Mouse (Mus musculus) CD4-positive naive resting alpha-beta T cell, adult 76 days (primary cell): ENCODE data around the gene Rhbdl2. TPM values are rescaled to one million over a fixed set of nuclear protein-coding genes. Genes with fewer than 3 reads are reported as not detected.

ENCODE experiments used
- total RNA-seq: library from RNA; stranded (reverse); gene quantifications from one replicate; pipeline ENCODE4 v1.2.4, GENCODE M21; 2023

Rhbdl2 gene
- total RNA-seq, result not detected

GRCm38 (mm10) chr4:123787191-123787985 lies at the start of gene Rhbdl2:
Gene Rhbdl2 (plus strand): TSS chr4:123787874.

GRCm38 (mm10) chr4:123750152-123750651 lies 37.5 kb upstream of the Rhbdl2 start, which contains the start of gene Akirin1:
Gene Akirin1 (minus strand): TSS chr4:123750345.

GRCm38 (mm10) chr4:123859379-123859778 lies 71.7 kb downstream of the Rhbdl2 start, which contains the start of gene 4933427I04Rik:
Gene 4933427I04Rik (plus strand): TSS chr4:123859679.

Other genes with a start within 250 kb of the Rhbdl2 start
- gene Macf1, start 103.5 kb upstream of the Rhbdl2 start, total RNA-seq, result 691 TPM
- 29.5 TPM for gene Ndufs5, start 69.7 kb upstream of the Rhbdl2 start, total RNA-seq
- 47.5 TPM for gene Akirin1, start 37.5 kb upstream of the Rhbdl2 start, total RNA-seq
- 0.26 TPM for gene 4933427I04Rik, start 71.8 kb downstream of the Rhbdl2 start, total RNA-seq
- gene Mycbp, start 117.0 kb downstream of the Rhbdl2 start, total RNA-seq, result 5.7 TPM
- gene Rragc, start 129.6 kb downstream of the Rhbdl2 start, total RNA-seq, result 41.8 TPM
- gene 4930535I16Rik, start 130.1 kb downstream of the Rhbdl2 start, total RNA-seq, result not detected